ENCODE assay signal across 39 mouse cellular contexts in genomic region chr10:127799295-127799694, GRCm38 (mm10). TPM values are rescaled to one million over a fixed set of nuclear protein-coding genes. Genes with fewer than 3 reads are reported as not detected.
A peak's percentile ranks its signal among the peaks of the same experiment; 100 is the strongest.
DNase-seq lines count a peak whose midpoint lies in the region; ATAC-seq and TF ChIP-seq lines count a peak whose summit lies in the region.
"Had no signal": no experiment of that assay in that cellular context is flagged by ENCODE, and none has a peak within 500 bp of the region (broad histone marks: within the 10 kb centered on the region; RNA-seq: fewer than 3 reads in every experiment).

No protein-coding gene starts in this region.

- TF ChIP-seq CTCF in small intestine, adult 2 months (IDR thresholded peaks at IDR 0.05; ENCODE audit: extremely low read depth, insufficient read length, insufficient replicate concordance, low read depth, low read length), result no peak
- no peak for TF ChIP-seq CTCF in intestine, postnatal 0 days (IDR thresholded peaks at IDR 0.05; ENCODE audit: low read depth)

- H3K4me1 ChIP-seq in small intestine, adult 2 months (ENCODE audit: control insufficient read depth, insufficient read depth, insufficient read length, low read length), result peaks cover 19% of the 10 kb centered on the region; the same call in 1 of the 2 replicates
- no peaks in the 10 kb centered on the region for H3K4me1 ChIP-seq in intestine, postnatal 0 days (replicated peaks; ENCODE audit: control insufficient read depth, insufficient read depth, low read length)
- H3K4me1 ChIP-seq: heart, embryonic 13.5 days; midbrain, embryonic 13.5 days had no signal

- WGBS in small intestine, adult 2 months, result 54% methylated on average over 1 of the region's 1 CpGs
- WGBS in intestine, postnatal 0 days, result 60% methylated on average over 1 of the region's 1 CpGs

- TF ChIP-seq POLR2A in small intestine, adult 2 months (IDR thresholded peaks at IDR 0.05; ENCODE audit: low read depth, low read length), result no peak

- 0 out of 2 replicates have a peak overlapping the region, but pooled peaks have one; percentile 1 for H3K27ac ChIP-seq in small intestine, adult 2 months (ENCODE audit: insufficient read depth, low read depth, low read length)
- H3K27ac ChIP-seq in intestine, postnatal 0 days (ENCODE audit: low read depth, low read length), result no peak overlapping the region
- H3K27ac ChIP-seq: heart, embryonic 13.5 days; layer of hippocampus, adult 2 months; liver, embryonic 14.5 days; macrophage; midbrain, embryonic 13.5 days had no signal

- DNase-seq in kidney, adult 18-20 months, result peak; percentile 55
- DNase-seq in kidney, adult 8-10 months, result peak; percentile 77 to 83
- DNase-seq in kidney, postnatal 10 days, result peak; percentile 31
- DNase-seq in cerebellum, adult 11-12 months, result no peak
- DNase-seq in left cerebral cortex, adult 18-20 months (ENCODE audit: low spot score in 2 of 2), result no peak
- DNase-seq: adrenal gland, adult 2 months; adrenal gland, postnatal 36 days; cerebellum, adult 2 months; forebrain, postnatal 0 days; heart, postnatal 10 days; left cerebral cortex, postnatal 4 days; lung, adult 2 months; lung, postnatal 10 days; retina, postnatal 1 day; right cerebral cortex, postnatal 14 days; thymus, adult 18-20 months; thymus, postnatal 36 days had no signal

- no peak overlapping the region for H3K9ac ChIP-seq in intestine, postnatal 0 days (ENCODE audit: low read depth, low read length)
- H3K9ac ChIP-seq: forebrain, postnatal 0 days; heart, embryonic 13.5 days; liver, embryonic 14.5 days; midbrain, embryonic 13.5 days had no signal

- H3K4me3 ChIP-seq in small intestine, adult 2 months (ENCODE audit: low read depth, low read length), result no peak overlapping the region
- no peak overlapping the region for H3K4me3 ChIP-seq in intestine, postnatal 0 days (ENCODE audit: low read depth, low read length)
- H3K4me3 ChIP-seq: erythroblast, embryonic 14.5 days; heart, embryonic 13.5 days; layer of hippocampus, adult 2 months; midbrain, embryonic 13.5 days had no signal

- no peak overlapping the region for H3K4me2 ChIP-seq in intestine, postnatal 0 days (replicated peaks; ENCODE audit: low read depth)
- H3K4me2 ChIP-seq: heart, embryonic 13.5 days; midbrain, embryonic 13.5 days had no signal

- H3K36me3 ChIP-seq in small intestine, adult 2 months (ENCODE audit: control insufficient read depth, insufficient read depth, low read length), result no peaks in the 10 kb centered on the region
- no peaks in the 10 kb centered on the region for H3K36me3 ChIP-seq in intestine, postnatal 0 days (ENCODE audit: control insufficient read depth, insufficient read depth)
- H3K36me3 ChIP-seq: heart, embryonic 13.5 days; midbrain, embryonic 13.5 days had no signal

- H3K9me3 ChIP-seq in intestine, postnatal 0 days (ENCODE audit: control insufficient read depth), result no peaks in the 10 kb centered on the region
- H3K9me3 ChIP-seq: heart, embryonic 13.5 days; midbrain, embryonic 13.5 days had no signal

- ATAC-seq in intestine, postnatal 0 days, result no peak
- ATAC-seq: CD4-positive, CD25-positive, alpha-beta regulatory T cell, adult 4 months; forebrain, postnatal 0 days; hindbrain, embryonic 16.5 days; midbrain, embryonic 13.5 days had no signal

- H3K27me3 ChIP-seq in small intestine, adult 2 months (ENCODE audit: control insufficient read depth, insufficient read depth, low read length), result no peaks in the 10 kb centered on the region
- no peaks in the 10 kb centered on the region for H3K27me3 ChIP-seq in intestine, postnatal 0 days (replicated peaks; ENCODE audit: control insufficient read depth, insufficient read depth, low read length)
- H3K27me3 ChIP-seq: heart, embryonic 13.5 days; midbrain, embryonic 13.5 days had no signal

RNA-seq across cellular contexts. Expression of gene Rdh16, which starts 1.7 kb away (rescaled TPM):
- 1.7 and 4.4 TPM in 2 replicates for polyA plus RNA-seq in small intestine, adult 2 months (2012; rRNA removed)
- under 1 TPM; 0.23 to 0.28 TPM for total RNA-seq in left cerebral cortex, adult 18-20 months (2021)
- 0.07 TPM in 1 of 2 replicates, not detected in the other for polyA plus RNA-seq in intestine, postnatal 0 days (2015; fragmentation: Nextera tagmentation; extraction: Ambion mirVana)
- total RNA-seq: forebrain, postnatal 0 days; heart, adult 8-10 months; heart, postnatal 10 days; megakaryocyte-erythroid progenitor cell, adult 5-6 weeks; monocyte, adult 5-6 weeks had no signal
- polyA plus RNA-seq: brain, embryonic 14.5 days; CD4-positive, CD25-positive, alpha-beta regulatory T cell, adult 4 months; embryonic facial prominence, embryonic 14.5 days; erythroblast, embryonic 14.5 days; forebrain, embryonic 11.5 days; heart, embryonic 13.5 days; hindbrain, embryonic 11.5 days; hindbrain, embryonic 16.5 days; intestine, embryonic 14.5 days; liver, embryonic 14.5 days; macrophage; midbrain, embryonic 13.5 days; neural tube, embryonic 14.5 days; stomach, embryonic 16.5 days had no signal

RNA-seq across cellular contexts. Expression of gene Rdh9, which starts 23.1 kb away (rescaled TPM):
- polyA plus RNA-seq in small intestine, adult 2 months (2012; rRNA removed), result 8.0 and 40.9 TPM in 2 replicates
- under 1 TPM; 0.30 to 0.65 TPM for total RNA-seq in left cerebral cortex, adult 18-20 months (2021)
- 2.2 and 2.3 TPM in 2 replicates for polyA plus RNA-seq in intestine, postnatal 0 days (2015; fragmentation: Nextera tagmentation; extraction: Ambion mirVana)
- total RNA-seq: layer of hippocampus, postnatal 14 days had no signal
- polyA plus RNA-seq: erythroblast, embryonic 14.5 days; forebrain, embryonic 11.5 days; hindbrain, embryonic 11.5 days; lung, adult 2 months; neural tube, embryonic 14.5 days had no signal

RNA-seq across cellular contexts. Expression of gene Rdh16f1, which starts 39.7 kb away (rescaled TPM):
- polyA plus RNA-seq in small intestine, adult 2 months (2012; rRNA removed), result not detected in 2 replicates
- total RNA-seq in left cerebral cortex, adult 18-20 months (2021), result not detected
- 0.10 and 0.43 TPM in 2 replicates for polyA plus RNA-seq in intestine, postnatal 0 days (2015; fragmentation: Nextera tagmentation; extraction: Ambion mirVana)
- total RNA-seq: forebrain, postnatal 0 days; left cerebral cortex, postnatal 4 days; megakaryocyte-erythroid progenitor cell, adult 5-6 weeks; monocyte, adult 5-6 weeks had no signal
- polyA plus RNA-seq: cortical plate, adult 2 months; embryonic facial prominence, embryonic 14.5 days; erythroblast, embryonic 14.5 days; forebrain, embryonic 11.5 days; forebrain, postnatal 0 days; heart, embryonic 13.5 days; hindbrain, embryonic 11.5 days; hindbrain, embryonic 16.5 days; intestine, embryonic 14.5 days; macrophage; midbrain, embryonic 13.5 days had no signal

RNA-seq across cellular contexts. Expression of gene Rdh1, which starts 39.8 kb away (rescaled TPM):
- polyA plus RNA-seq in small intestine, adult 2 months (2012; rRNA removed), result not detected in 2 replicates
- total RNA-seq in left cerebral cortex, adult 18-20 months (2021), result under 1 TPM in 1 of 2 experiments, not detected in 1; 0.19 TPM
- polyA plus RNA-seq in intestine, postnatal 0 days (2015; fragmentation: Nextera tagmentation; extraction: Ambion mirVana), result 0.10 and 0.12 TPM in 2 replicates
- total RNA-seq: monocyte, adult 5-6 weeks had no signal
- polyA plus RNA-seq: erythroblast, embryonic 14.5 days; forebrain, embryonic 11.5 days; forebrain, postnatal 0 days; heart, embryonic 13.5 days; neural tube, embryonic 14.5 days had no signal

RNA-seq across cellular contexts. Expression of gene Gpr182, which starts 47.8 kb away (rescaled TPM):
- 0.70 and 2.3 TPM in 2 replicates for polyA plus RNA-seq in small intestine, adult 2 months (2012; rRNA removed)
- 1 to 10 TPM; 1.5 to 2.2 TPM for total RNA-seq in left cerebral cortex, adult 18-20 months (2021)
- polyA plus RNA-seq in intestine, postnatal 0 days (2015; fragmentation: Nextera tagmentation; extraction: Ambion mirVana), result 0.81 and 1.2 TPM in 2 replicates
- total RNA-seq: megakaryocyte-erythroid progenitor cell, adult 5-6 weeks; monocyte, adult 5-6 weeks had no signal

Comparison
In these comparisons a context has a peak if more than half of its experiments do, and no peak if none do; other contexts are left out.
1. DNase-seq: peak in kidney, adult 18-20 months (single experiment), kidney, adult 8-10 months (2 of 2) and kidney, postnatal 10 days (single experiment); none in cerebellum, adult 11-12 months (single experiment) and left cerebral cortex, adult 18-20 months (0 of 2).